ENCODE assay signal across 8 mouse cellular contexts in genomic region chr11:5949586-5950352, GRCm38 (mm10). TPM values are rescaled to one million over a fixed set of nuclear protein-coding genes. Genes with fewer than 3 reads are reported as not detected.
DNase-seq lines count a peak whose midpoint lies in the region; ATAC-seq and TF ChIP-seq lines count a peak whose summit lies in the region.

Gene Gck (minus strand): TSS chr11:5950081.

- no peak for TF ChIP-seq CTCF in stomach, postnatal 0 days (IDR thresholded peaks at IDR 0.05; ENCODE audit: low read depth)

- 18% methylated on average over 8 of the region's 8 CpGs for WGBS in liver, embryonic 12.5 days (ENCODE audit: insufficient replicate concordance)
- WGBS in stomach, postnatal 0 days, result 56% methylated on average over 8 of the region's 8 CpGs

- no peaks in the 10 kb centered on the region for H3K9me3 ChIP-seq in liver, embryonic 12.5 days (replicated peaks)
- H3K9me3 ChIP-seq in stomach, postnatal 0 days (ENCODE audit: control insufficient read depth, low read length), result no peaks in the 10 kb centered on the region

- no peaks in the 10 kb centered on the region for H3K36me3 ChIP-seq in liver, embryonic 12.5 days
- no peaks in the 10 kb centered on the region for H3K36me3 ChIP-seq in stomach, postnatal 0 days (ENCODE audit: control insufficient read depth, insufficient read depth, low read length)

- H3K4me1 ChIP-seq in liver, embryonic 12.5 days, result peaks cover 5% of the 10 kb centered on the region
- no peaks in the 10 kb centered on the region for H3K4me1 ChIP-seq in stomach, postnatal 0 days (replicated peaks; ENCODE audit: control insufficient read depth, insufficient read depth)

- H3K27ac ChIP-seq in liver, embryonic 12.5 days, result no peak within 1 kb of the TSS
- no peak within 1 kb of the TSS for H3K27ac ChIP-seq in stomach, postnatal 0 days (replicated peaks)

- peak; percentile 30 to 47 for DNase-seq in cerebellum, postnatal 10 days
- no peak for DNase-seq in cerebellum, adult 18-20 months
- DNase-seq in spleen, postnatal 4 days (ENCODE audit: low spot score in 2 of 2), result peak; percentile 24 to 65
- no peak for DNase-seq in spleen, adult 12 weeks (ENCODE audit: low spot score)
- DNase-seq in stomach, postnatal 0 days (ENCODE audit: low spot score), result no peak
- no peak for DNase-seq in urinary bladder, adult 2 months (ENCODE audit: low spot score)
- DNase-seq in cerebellum, adult 9-10 months, result no peak

- no peak within 1 kb of the TSS for H3K9ac ChIP-seq in liver, embryonic 12.5 days
- H3K9ac ChIP-seq in stomach, postnatal 0 days (ENCODE audit: low read length), result no peak within 1 kb of the TSS

- no peak within 1 kb of the TSS for H3K4me2 ChIP-seq in liver, embryonic 12.5 days
- no peak within 1 kb of the TSS for H3K4me2 ChIP-seq in stomach, postnatal 0 days (replicated peaks; ENCODE audit: low read depth)

- H3K27me3 ChIP-seq in liver, embryonic 12.5 days (replicated peaks), result peaks cover 12% of the 10 kb centered on the region; the same call in 1 of the 2 replicates
- no peaks in the 10 kb centered on the region for H3K27me3 ChIP-seq in stomach, postnatal 0 days (ENCODE audit: control insufficient read depth, insufficient read depth, low read length)

- H3K4me3 ChIP-seq in liver, embryonic 12.5 days, result no peak within 1 kb of the TSS
- no peak within 1 kb of the TSS for H3K4me3 ChIP-seq in stomach, postnatal 0 days (ENCODE audit: low read depth, low read length)

- peak; percentile 49; the same call in 1 of the 2 replicates for ATAC-seq in liver, embryonic 12.5 days
- peak; percentile 25; the same call in 1 of the 2 replicates for ATAC-seq in stomach, postnatal 0 days (ENCODE audit: low FRiP score, low TSS enrichment)

- TF ChIP-seq EP300 in stomach, postnatal 0 days (optimal IDR thresholded peaks at IDR 0.05), result no peak

RNA-seq across cellular contexts. Expression of gene Gck, which starts in this region (rescaled TPM):
- 0.31 and 0.37 TPM in 2 replicates for polyA plus RNA-seq in liver, embryonic 12.5 days (2016; fragmentation: Nextera tagmentation; extraction: Ambion mirVana)
- polyA plus RNA-seq in stomach, postnatal 0 days (2015; fragmentation: Nextera tagmentation; extraction: Ambion mirVana), result 1.9 and 2.0 TPM in 2 replicates
- polyA plus RNA-seq in urinary bladder, adult 2 months (2012; rRNA removed), result 0.03 and 0.08 TPM in 2 replicates

Comparison
In these comparisons a context has a peak if more than half of its experiments do, and no peak if none do; other contexts are left out.
1. DNase-seq: peak in cerebellum, postnatal 10 days (2 of 2) and spleen, postnatal 4 days (2 of 2); none in cerebellum, adult 18-20 months (0 of 2), spleen, adult 12 weeks (single experiment), stomach, postnatal 0 days (single experiment), urinary bladder, adult 2 months (single experiment) and cerebellum, adult 9-10 months (single experiment).
2. Peak in ATAC-seq in liver, embryonic 12.5 days; RNA of the gene not detected or under 1 TPM.